Mouse (Mus musculus) liver, embryonic 14.5 days (tissue): ENCODE results near the gene Hivep3.

Experiments
- CTCF ChIP-seq: IDR thresholded peaks from 2 replicates; pipeline ENCODE4 v1.5.1; 2016; ENCODE audit warnings: antibody characterized with exemption, low read depth, control low read depth
- EP300 ChIP-seq: IDR thresholded peaks from 2 replicates; pipeline ENCODE4 v1.6.1; 2016; ENCODE audit warnings: antibody characterized with exemption, low read depth

GRCm38 (mm10) chr4:119698339-119698738 lies 35.2 kb upstream of the Hivep3 start:
- no peak for TF ChIP-seq CTCF
- TF ChIP-seq EP300: no peak
